12 mouse cellular contexts compared by ENCODE assay signal in genomic region chr6:89354076-89354475, GRCm38 (mm10). TPM values are rescaled to one million over a fixed set of nuclear protein-coding genes. Genes with fewer than 3 reads are reported as not detected.
DNase-seq lines count a peak whose midpoint lies in the region; ATAC-seq and TF ChIP-seq lines count a peak whose summit lies in the region.
"Had no signal": no experiment of that assay in that cellular context is flagged by ENCODE, and none has a peak within 500 bp of the region (broad histone marks: within the 10 kb centered on the region; RNA-seq: fewer than 3 reads in every experiment).

No protein-coding gene starts in this region.

- ATAC-seq in heart, embryonic 15.5 days (replicated peaks; ENCODE audit: insufficient number of reproducible peaks, insufficient read depth, low FRiP score, low read depth) = no peak
- ATAC-seq in neural tube, embryonic 13.5 days (ENCODE audit: low read depth) = no peak

- TF ChIP-seq POLR2A in thymus, adult 2 months (IDR thresholded peaks at IDR 0.05; ENCODE audit: control insufficient read depth, extremely low read depth, insufficient read depth, low read length, poor library complexity) = no peak

- H3K4me3 ChIP-seq in heart, embryonic 15.5 days = no peak overlapping the region
- no peak overlapping the region for H3K4me3 ChIP-seq in neural tube, embryonic 13.5 days
- H3K4me3 ChIP-seq in thymus, adult 2 months (ENCODE audit: control insufficient read depth, insufficient read depth, low read length) = no peak overlapping the region
- H3K4me3 ChIP-seq: left cerebral cortex, adult 2 months; liver, embryonic 15.5 days had no signal

- peaks cover 67% of the 10 kb centered on the region for H3K4me1 ChIP-seq in heart, embryonic 15.5 days (replicated peaks)
- H3K4me1 ChIP-seq in neural tube, embryonic 13.5 days (replicated peaks) = peaks cover 99% of the 10 kb centered on the region
- no peaks in the 10 kb centered on the region for H3K4me1 ChIP-seq in thymus, adult 2 months (replicated peaks; ENCODE audit: control insufficient read depth, insufficient read depth, low read length)

- peak overlapping the region; percentile 19 for H3K9ac ChIP-seq in heart, embryonic 15.5 days
- H3K9ac ChIP-seq in neural tube, embryonic 13.5 days = peak overlapping the region; percentile 44; the same call in 1 of the 2 replicates
- H3K9ac ChIP-seq: liver, embryonic 15.5 days had no signal

- H3K4me2 ChIP-seq in heart, embryonic 15.5 days = no peak overlapping the region
- H3K4me2 ChIP-seq in neural tube, embryonic 13.5 days = no peak overlapping the region
- H3K4me2 ChIP-seq: liver, embryonic 15.5 days had no signal

- peak overlapping the region; percentile 33; the same call in 1 of the 2 replicates for H3K27ac ChIP-seq in heart, embryonic 15.5 days
- no peak overlapping the region for H3K27ac ChIP-seq in neural tube, embryonic 13.5 days (replicated peaks)
- H3K27ac ChIP-seq in thymus, adult 2 months (ENCODE audit: control insufficient read depth, insufficient read depth, low read length) = no peak overlapping the region
- H3K27ac ChIP-seq: left cerebral cortex, adult 2 months; liver, embryonic 15.5 days had no signal

- peak; percentile 75 for DNase-seq in adrenal gland, adult 2 months
- no peak for DNase-seq in adrenal gland, postnatal 4 days (ENCODE audit: low spot score in 2 of 2)
- DNase-seq in heart, postnatal 14 days = no peak
- no peak for DNase-seq in neural tube, embryonic 10.5 days (ENCODE audit: extremely low spot score, low spot score)
- DNase-seq in left cerebral cortex, postnatal 4 days = no peak
- DNase-seq in thymus, adult 2 months = no peak
- DNase-seq: kidney, adult 18-20 months; thymus, adult 18-20 months had no signal

- no peak for TF ChIP-seq CTCF in thymus, adult 2 months (IDR thresholded peaks at IDR 0.05; ENCODE audit: borderline replicate concordance, control insufficient read depth, extremely low read depth, insufficient read depth, low read length, poor library complexity)

- H3K9me3 ChIP-seq in heart, embryonic 15.5 days (replicated peaks) = no peaks in the 10 kb centered on the region
- no peaks in the 10 kb centered on the region for H3K9me3 ChIP-seq in neural tube, embryonic 13.5 days
- H3K9me3 ChIP-seq: liver, embryonic 15.5 days had no signal

- intact Hi-C loops in heart, postnatal 14 days (cut with DNase I) = no loop called here
- intact Hi-C loops in left cerebral cortex, postnatal 4 days (cut with DNase I) = no loop called here

- H3K27me3 ChIP-seq in heart, embryonic 15.5 days = no peaks in the 10 kb centered on the region
- H3K27me3 ChIP-seq in neural tube, embryonic 13.5 days = no peaks in the 10 kb centered on the region
- H3K27me3 ChIP-seq in thymus, adult 2 months (ENCODE audit: control insufficient read depth, insufficient read depth, low read length) = no peaks in the 10 kb centered on the region
- H3K27me3 ChIP-seq: liver, embryonic 15.5 days had no signal

- H3K36me3 ChIP-seq in heart, embryonic 15.5 days = peaks cover 5% of the 10 kb centered on the region; the same call in 1 of the 2 replicates
- H3K36me3 ChIP-seq in neural tube, embryonic 13.5 days = peaks cover 69% of the 10 kb centered on the region
- H3K36me3 ChIP-seq in thymus, adult 2 months (ENCODE audit: control insufficient read depth, insufficient read depth, low read length) = no peaks in the 10 kb centered on the region
- H3K36me3 ChIP-seq: liver, embryonic 15.5 days had no signal

- 63% methylated on average over 5 of the region's 5 CpGs for WGBS in heart, embryonic 15.5 days
- 86% methylated on average over 5 of the region's 5 CpGs for WGBS in neural tube, embryonic 13.5 days
- 94% methylated on average over 5 of the region's 5 CpGs for WGBS in thymus, adult 2 months

RNA-seq across cellular contexts. Expression of gene Plxna1, which starts 8.3 kb away (rescaled TPM):
- total RNA-seq in adrenal gland, adult 2 months (2021) = 100 to 1,000 TPM in 1 of 2 experiments, 10 to 100 TPM in 1; 56.1 to 127 TPM
- polyA plus RNA-seq in adrenal gland, adult 2 months (2012; rRNA removed) = 71.8 and 101 TPM in 2 replicates
- total RNA-seq in adrenal gland, postnatal 4 days (2021) = 10 to 100 TPM; 67.4 to 77.6 TPM
- 10.0 and 13.4 TPM in 2 replicates for polyA plus RNA-seq in heart, embryonic 15.5 days (2015; fragmentation: Nextera tagmentation; extraction: Ambion mirVana)
- 10 to 100 TPM; 26.2 to 32.6 TPM for total RNA-seq in heart, postnatal 14 days (2021)
- 41.4 and 41.8 TPM in 2 replicates for polyA plus RNA-seq in neural tube, embryonic 13.5 days (2015; fragmentation: Nextera tagmentation; extraction: Ambion mirVana)
- total RNA-seq in left cerebral cortex, postnatal 4 days (2021) = 100 to 1,000 TPM; 188 to 193 TPM
- polyA plus RNA-seq in thymus, adult 2 months (2012; rRNA removed) = 49.1 and 51.5 TPM in 2 replicates
